13 mouse cellular contexts compared by ENCODE assay signal in genomic region chr1:192439151-192439837, GRCm38 (mm10).
"Had no signal": no experiment of that assay in that cellular context is flagged by ENCODE, and none has a peak within 500 bp of the region (broad histone marks: within the 10 kb centered on the region; RNA-seq: fewer than 3 reads in every experiment).

No protein-coding gene starts in this region.

- H3K9me3 ChIP-seq: limb, embryonic 10.5 days; liver, embryonic 15.5 days; neural tube, embryonic 12.5 days had no signal

- H3K36me3 ChIP-seq: limb, embryonic 10.5 days; liver, embryonic 15.5 days; neural tube, embryonic 12.5 days had no signal

- H3K4me2 ChIP-seq: liver, embryonic 11.5 days; liver, embryonic 15.5 days; neural tube, embryonic 12.5 days had no signal

- H3K27ac ChIP-seq: left cerebral cortex, adult 2 months; limb, embryonic 10.5 days; liver, embryonic 15.5 days; neural tube, embryonic 12.5 days; stomach, postnatal 0 days had no signal

- H3K9ac ChIP-seq: liver, embryonic 15.5 days; neural tube, embryonic 12.5 days had no signal

- DNase-seq: kidney, postnatal 10 days; kidney, postnatal 4 days; lung, adult 2 months; lung, postnatal 4 days; thymus, postnatal 4 days had no signal

- H3K27me3 ChIP-seq: liver, embryonic 15.5 days; neural tube, embryonic 12.5 days had no signal

- ATAC-seq: lung, postnatal 0 days had no signal

- H3K4me3 ChIP-seq: left cerebral cortex, adult 2 months; limb, embryonic 10.5 days; liver, embryonic 15.5 days; myocyte; neural tube, embryonic 12.5 days had no signal

- H3K4me1 ChIP-seq: limb, embryonic 10.5 days; liver, embryonic 15.5 days; neural tube, embryonic 12.5 days had no signal
